Mouse (Mus musculus) midbrain, embryonic 14.5 days (tissue): ENCODE measurements at regions not wholly inside any gene's neighbourhood (a gene's known extent, or its start where the extent isn't known, plus 50 kb on each side); places are given as distances from the start of the nearest gene placed in this dataset.

Experiments used
- ATAC-seq: fragments of 200-750 bp; cut with Nextera tagmentation; 2 replicates; pipeline ENCODE4 v1.8.0; 2017; ENCODE audit warnings: moderate number of reproducible peaks, moderate library complexity; ENCODE audit not compliant: low FRiP score, low TSS enrichment
- DNase-seq: peaks from one replicate; pipeline ENCODE4 v3.0.0-alpha.2; 2015
- H3K27ac ChIP-seq: fragments of 300-500 bp; sonication (generic); replicated peaks from 2 replicates; pipeline ENCODE4 v1.5.1; 2014; ENCODE audit warnings: mild to moderate bottlenecking, low read depth, low read length, moderate library complexity
- H3K27me3 ChIP-seq: fragments of 300-500 bp; sonication (generic); 2 replicates; pipeline ENCODE4 v1.6.1; 2014; ENCODE audit warnings: low read length, control low read depth, mixed read lengths; ENCODE audit not compliant: control insufficient read depth, insufficient read depth
- H3K36me3 ChIP-seq: fragments of 300-500 bp; sonication (generic); 2 replicates; pipeline ENCODE4 v1.6.1; 2014; ENCODE audit warnings: low read length, control low read depth; ENCODE audit not compliant: control insufficient read depth, insufficient read depth
- H3K4me1 ChIP-seq: fragments of 300-500 bp; sonication (generic); 2 replicates; pipeline ENCODE4 v1.6.1; 2014; ENCODE audit warnings: mild to moderate bottlenecking, antibody characterized with exemption, low read length, control low read depth; ENCODE audit not compliant: control insufficient read depth, insufficient read depth
- H3K4me2 ChIP-seq: fragments of 300-500 bp; sonication (generic); 2 replicates; pipeline ENCODE4 v1.6.1; 2014; ENCODE audit warnings: mild to moderate bottlenecking, low read length, moderate library complexity
- H3K4me3 ChIP-seq: fragments of 300-500 bp; sonication (generic); replicated peaks from 2 replicates; pipeline ENCODE4 v1.5.1; 2014; ENCODE audit warnings: low read depth, low read length
- H3K9ac ChIP-seq: fragments of 300-500 bp; sonication (generic); replicated peaks from 2 replicates; pipeline ENCODE4 v1.6.1; 2014; ENCODE audit warnings: mild to moderate bottlenecking, low read length, moderate library complexity
- H3K9me3 ChIP-seq: fragments of 300-500 bp; sonication (generic); 2 replicates; pipeline ENCODE4 v1.6.1; 2016; ENCODE audit warnings: low read length, control low read depth, mixed read lengths; ENCODE audit not compliant: control insufficient read depth
- WGBS: fragments of 180-500 bp; shearing (Covaris S2); extraction: QIAGEN DNeasy Blood & Tissue Kit; methylation state at CpG from one replicate; pipeline ENCODE4 v1.1.7; 2014; 5-methylcytosine and 5-hydroxymethylcytosine counted together

DNA sequence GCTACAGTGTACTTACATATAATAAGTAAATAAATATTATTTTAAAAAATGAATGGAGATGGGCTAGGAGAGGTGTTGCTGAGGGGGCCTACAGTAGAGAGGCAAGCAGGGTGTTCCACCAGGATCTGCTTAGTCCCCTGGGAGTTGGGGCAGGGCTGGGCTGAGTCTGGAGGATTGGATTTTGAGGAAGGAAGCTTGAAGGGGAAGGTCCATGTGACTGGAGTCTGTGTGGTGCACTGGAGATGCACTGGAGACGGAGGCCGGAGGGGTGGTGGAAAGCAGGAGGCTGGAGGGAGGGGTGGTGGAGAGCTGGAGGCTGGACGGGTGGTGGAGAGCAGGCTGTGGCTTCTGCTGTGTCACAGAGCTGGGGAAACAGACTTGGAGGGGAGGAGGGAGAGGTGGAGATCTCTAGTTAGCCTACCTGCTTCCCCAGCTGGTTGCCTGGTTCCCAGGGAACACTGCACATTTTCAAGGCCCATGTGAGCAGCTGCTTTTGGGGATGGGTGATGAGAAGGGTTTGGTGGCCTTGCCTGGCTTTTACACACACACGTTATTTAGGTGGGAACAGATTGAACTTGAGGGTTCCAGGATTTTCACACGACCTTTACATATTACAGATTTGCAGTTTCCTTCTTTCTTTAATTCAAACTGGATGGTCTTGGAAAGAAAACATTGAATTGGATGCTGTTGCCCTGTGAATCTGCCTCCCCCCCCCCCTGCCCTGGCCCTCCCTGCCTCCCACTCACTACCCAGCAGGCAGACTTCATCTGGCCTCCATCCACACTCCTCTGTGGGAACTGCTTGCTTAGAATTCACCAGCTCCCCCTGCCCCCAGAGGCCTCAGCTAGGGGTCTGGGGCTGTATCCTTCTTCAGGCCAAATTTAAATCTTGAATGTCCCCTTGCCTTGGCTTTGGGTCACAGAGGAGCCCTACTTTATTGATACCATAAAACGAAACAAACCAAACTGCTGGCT lies 51.7 kb upstream of the Slc35c1 start:
- no peak overlapping the region for H3K27ac ChIP-seq
- H3K4me2 ChIP-seq: no peak overlapping the region
- no peak overlapping the region for H3K9ac ChIP-seq
- WGBS: 81% methylated on average over 6 of the region's 6 CpGs
- no peak for DNase-seq
- no peak overlapping the region for H3K4me3 ChIP-seq
- 0 out of 2 replicates have a peak, but pooled peaks cover 11% of the 10 kb centered on the region for H3K9me3 ChIP-seq
- no peaks in the 10 kb centered on the region for H3K4me1 ChIP-seq
- no peaks in the 10 kb centered on the region for H3K36me3 ChIP-seq
- no peaks in the 10 kb centered on the region for H3K27me3 ChIP-seq
- ATAC-seq: no peak
